Mouse (Mus musculus) liver, postnatal 0 days (tissue): ENCODE results near the gene Slc5a2. TPM values are rescaled to one million over a fixed set of nuclear protein-coding genes. Genes with fewer than 3 reads are reported as not detected.

Experiments
- ATAC-seq: fragments of 200-750 bp; cut with Nextera tagmentation; 2 replicates; pipeline ENCODE4 v1.8.0; 2017; ENCODE audit warnings: mild to moderate bottlenecking, moderate library complexity
- DNase-seq: peaks from one replicate; pipeline ENCODE4 v3.0.0-alpha.2; 2016
- H3K27ac ChIP-seq: fragments of 300-500 bp; sonication (generic); 2 replicates; pipeline ENCODE4 v1.5.1; 2014; ENCODE audit warnings: antibody characterized with exemption, moderate library complexity, mild to moderate bottlenecking, low read depth
- H3K27me3 ChIP-seq: fragments of 300-500 bp; sonication (generic); 2 replicates; pipeline ENCODE4 v1.6.1; 2014; ENCODE audit warnings: low read length, control low read depth, mixed read lengths; ENCODE audit not compliant: insufficient read depth
- H3K36me3 ChIP-seq: fragments of 300-500 bp; sonication (generic); replicated peaks from 2 replicates; pipeline ENCODE4 v1.6.1; 2014; ENCODE audit warnings: mild to moderate bottlenecking, control low read depth, low read length, moderate library complexity, mixed read lengths; ENCODE audit not compliant: insufficient read depth
- H3K4me1 ChIP-seq: fragments of 300-500 bp; sonication (generic); 2 replicates; pipeline ENCODE4 v1.6.1; 2014; ENCODE audit warnings: antibody characterized with exemption, mild to moderate bottlenecking, control low read depth; ENCODE audit not compliant: insufficient read depth
- H3K4me2 ChIP-seq: fragments of 300-500 bp; sonication (generic); 2 replicates; pipeline ENCODE4 v1.6.1; 2014; ENCODE audit warnings: low read depth, mild to moderate bottlenecking, low read length, moderate library complexity, mixed read lengths
- H3K4me3 ChIP-seq: fragments of 300-500 bp; sonication (generic); 2 replicates; pipeline ENCODE4 v1.5.1; 2014; ENCODE audit warnings: low read depth, low read length
- H3K9ac ChIP-seq: fragments of 300-500 bp; sonication (generic); replicated peaks from 2 replicates; pipeline ENCODE4 v1.6.1; 2014; ENCODE audit warnings: mild to moderate bottlenecking, moderate library complexity
- H3K9me3 ChIP-seq: fragments of 300-500 bp; sonication (generic); 2 replicates; pipeline ENCODE4 v1.6.1; 2016; ENCODE audit warnings: mild to moderate bottlenecking, control low read depth, low read length, mixed read lengths
- CTCF ChIP-seq: sonication (generic); IDR thresholded peaks from 2 replicates; pipeline ENCODE4 v1.5.1; 2016; ENCODE audit warnings: antibody characterized with exemption, low read depth
- EP300 ChIP-seq: IDR thresholded peaks from 2 replicates; pipeline ENCODE4 v1.6.1; 2016; ENCODE audit warnings: antibody characterized with exemption, low read depth, mild to moderate bottlenecking
- WGBS: fragments of 180-500 bp; shearing (Covaris S2); extraction: QIAGEN DNeasy Blood & Tissue Kit; methylation state at CpG from one replicate; pipeline ENCODE4 v1.1.7; 2014; ENCODE audit not compliant: insufficient replicate concordance; 5-methylcytosine and 5-hydroxymethylcytosine counted together
- polyA plus RNA-seq: library from polyadenylated mRNA; unstranded; fragments of >200 nt; fragmentation: Nextera tagmentation; extraction: Ambion mirVana; gene quantifications from 2 replicates; pipeline ENCODE4 v1.2.1, GENCODE M21; 2015

The Slc5a2 gene
- polyA plus RNA-seq, 1 experiment from 2014 or later = 1.8 TPM

- no peaks in the 10 kb centered on the region for H3K27me3 ChIP-seq
- no peaks in the 10 kb centered on the region; the same call in 1 of the 2 replicates for H3K4me1 ChIP-seq
- 95% methylated on average over 6 of the region's 6 CpGs for WGBS
- H3K9me3 ChIP-seq = no peaks in the 10 kb centered on the region
- H3K9ac ChIP-seq = no peak overlapping the region
- H3K36me3 ChIP-seq = peaks cover 88% of the 10 kb centered on the region
- no peak for ATAC-seq
- DNase-seq = no peak
- no peak overlapping the region for H3K4me3 ChIP-seq
- no peak overlapping the region for H3K4me2 ChIP-seq
- TF ChIP-seq CTCF (no peak), EP300 (no peak)
- no peak overlapping the region for H3K27ac ChIP-seq
Observed at GRCm38 (mm10) chr7:128276051-128276450, 10.6 kb downstream of the Slc5a2 start.

DNA sequence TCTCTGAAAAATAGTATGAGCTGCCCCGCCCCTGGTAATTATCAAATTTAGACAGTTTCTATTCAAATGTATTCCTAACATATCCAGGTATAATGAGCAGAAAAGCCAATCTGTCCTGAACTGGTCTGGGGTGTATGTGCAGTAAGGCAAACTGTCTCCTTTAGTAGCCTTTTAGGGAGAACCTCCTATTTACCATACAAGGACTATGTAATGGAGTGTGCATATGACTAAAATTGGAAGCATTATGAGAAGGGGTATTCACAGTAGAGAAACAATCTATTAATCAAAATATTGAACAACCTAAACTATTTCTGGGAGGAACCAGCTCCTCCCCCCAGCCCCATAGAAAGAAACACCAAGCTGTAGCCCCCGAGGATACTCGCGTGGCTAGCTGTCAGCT lies 14.3 kb downstream of the Slc5a2 start:
- TF ChIP-seq CTCF = no peak
- no peak for TF ChIP-seq EP300
- H3K9me3 ChIP-seq = no peaks in the 10 kb centered on the region
- H3K4me1 ChIP-seq = no peaks in the 10 kb centered on the region
- ATAC-seq (no peak), DNase-seq (no peak)
- H3K4me3 ChIP-seq = no peak overlapping the region
- no peak overlapping the region for H3K4me2 ChIP-seq
- 95% methylated on average over 4 of the region's 4 CpGs for WGBS
- H3K27ac ChIP-seq = no peak overlapping the region
- no peak overlapping the region for H3K9ac ChIP-seq
- peaks cover 60% of the 10 kb centered on the region for H3K36me3 ChIP-seq
- H3K27me3 ChIP-seq = no peaks in the 10 kb centered on the region

DNA sequence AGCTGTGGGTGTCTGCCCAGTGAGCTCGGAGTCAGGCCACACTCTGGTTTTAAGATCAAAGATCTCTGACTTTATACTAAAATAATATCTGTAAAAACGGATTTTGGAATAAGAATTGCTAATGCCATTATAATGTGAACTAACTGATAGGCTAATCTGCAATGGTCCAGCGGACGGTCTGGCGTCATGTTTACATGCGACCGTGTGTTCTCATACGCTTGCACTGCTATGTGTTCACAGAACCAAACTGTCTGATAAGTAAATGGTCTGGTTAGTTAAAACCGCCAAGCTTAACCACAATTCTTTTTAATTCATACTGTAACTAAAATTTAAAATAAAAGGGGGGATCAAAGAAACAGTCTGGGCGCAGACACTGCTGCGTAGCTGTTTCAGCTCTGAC lies 16.3 kb downstream of the Slc5a2 start:
- no peak for TF ChIP-seq EP300
- TF ChIP-seq CTCF = no peak
- no peak for DNase-seq
- H3K4me2 ChIP-seq = no peak overlapping the region
- no peak for ATAC-seq
- no peaks in the 10 kb centered on the region for H3K27me3 ChIP-seq
- peaks cover 51% of the 10 kb centered on the region for H3K36me3 ChIP-seq
- WGBS = 77% methylated on average over 11 of the region's 11 CpGs
- no peak overlapping the region for H3K9ac ChIP-seq
- H3K27ac ChIP-seq = no peak overlapping the region
- no peaks in the 10 kb centered on the region for H3K4me1 ChIP-seq
- no peak overlapping the region for H3K4me3 ChIP-seq
- no peaks in the 10 kb centered on the region for H3K9me3 ChIP-seq

DNA sequence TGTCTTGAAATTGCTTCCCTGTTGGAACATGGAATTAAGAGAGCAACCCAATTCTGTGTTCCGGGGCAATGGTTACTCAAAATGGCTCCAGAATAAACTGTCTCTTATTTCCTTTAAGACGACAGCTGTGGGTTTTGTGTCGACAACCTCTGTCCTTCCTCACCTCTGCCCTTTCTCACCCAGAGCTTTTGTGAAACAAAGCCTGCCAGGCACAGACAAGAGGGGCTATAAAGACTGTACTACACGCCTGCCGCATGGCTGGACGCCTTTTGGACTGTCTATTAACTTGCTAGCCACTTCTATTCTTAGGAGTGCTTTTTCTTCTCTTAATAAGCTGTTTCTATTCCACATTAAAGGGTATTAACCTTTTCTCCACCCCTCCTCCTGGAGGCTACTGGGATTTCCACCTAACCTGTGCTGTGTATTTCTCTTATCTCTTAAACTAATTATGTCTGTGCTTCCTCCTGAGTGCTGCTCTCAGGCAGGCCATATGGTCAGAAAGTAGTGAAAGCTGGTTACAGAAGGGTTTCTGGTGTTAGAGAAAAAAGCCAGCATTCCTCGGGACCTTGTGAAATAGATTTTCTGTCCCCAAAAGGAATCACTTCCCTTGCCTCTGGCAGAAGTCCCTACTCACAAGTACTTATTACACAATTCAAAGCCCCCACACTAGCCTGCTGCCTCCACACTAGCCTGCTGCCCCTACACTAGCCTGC lies 17.2 kb downstream of the Slc5a2 start:
- Histone ChIP-seq H3K27me3 (no peaks in the 10 kb centered on the region), H3K9me3 (no peaks in the 10 kb centered on the region), H3K27ac (no peak overlapping the region), H3K4me2 (no peak overlapping the region), H3K4me1 (0 out of 2 replicates have a peak, but pooled peaks cover 2% of the 10 kb centered on the region), H3K4me3 (no peak overlapping the region), H3K9ac (no peak overlapping the region), H3K36me3 (peaks cover 51% of the 10 kb centered on the region)
- WGBS = 70% methylated on average over 7 of the region's 7 CpGs
- no peak for ATAC-seq
- TF ChIP-seq CTCF = no peak
- TF ChIP-seq EP300 = no peak
- DNase-seq = no peak

DNA sequence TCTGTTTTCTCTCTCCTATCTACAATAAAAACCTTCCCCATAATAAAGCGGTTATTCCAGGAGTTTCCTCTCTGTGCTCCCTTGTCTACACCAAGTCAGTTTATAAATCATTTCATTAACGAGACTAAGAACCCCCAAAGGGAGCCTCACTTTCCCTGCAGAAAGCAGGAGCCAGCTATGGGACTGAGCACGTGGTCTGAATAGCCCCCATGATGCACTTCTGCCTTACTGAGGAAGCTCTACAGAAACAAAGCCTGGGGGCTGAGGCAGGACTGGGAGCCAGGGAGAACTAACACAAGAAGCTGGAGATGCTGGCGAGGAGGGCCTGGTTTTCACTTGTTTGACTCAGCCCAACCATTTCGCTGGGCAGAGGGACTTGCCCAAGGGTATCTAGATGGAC lies 18.6 kb downstream of the Slc5a2 start:
- Histone ChIP-seq H3K27ac (no peak overlapping the region), H3K9ac (no peak overlapping the region), H3K27me3 (no peaks in the 10 kb centered on the region), H3K4me1 (peaks cover 14% of the 10 kb centered on the region), H3K9me3 (no peaks in the 10 kb centered on the region), H3K4me2 (no peak overlapping the region), H3K4me3 (no peak overlapping the region), H3K36me3 (peaks cover 48% of the 10 kb centered on the region)
- WGBS = 81% methylated on average over 5 of the region's 5 CpGs
- DNase-seq = no peak
- no peak for ATAC-seq
- TF ChIP-seq EP300 (no peak), CTCF (no peak)

- DNase-seq (no peak), ATAC-seq (no peak)
- Histone ChIP-seq H3K36me3 (peaks cover 39% of the 10 kb centered on the region), H3K9ac (no peak overlapping the region), H3K4me1 (peaks cover 24% of the 10 kb centered on the region), H3K4me3 (no peak overlapping the region), H3K27me3 (no peaks in the 10 kb centered on the region), H3K4me2 (no peak overlapping the region), H3K27ac (no peak overlapping the region), H3K9me3 (no peaks in the 10 kb centered on the region)
- TF ChIP-seq EP300 (no peak), CTCF (no peak)
- WGBS = 88% methylated on average over 8 of the region's 8 CpGs
Observed at GRCm38 (mm10) chr7:128285060-128285459, 19.6 kb downstream of the Slc5a2 start.
